Mouse (Mus musculus): ENCODE results near the gene Olfr985.

Olfr985 gene

GRCm38 (mm10) chr9:40130084-40130483 lies at the start of gene Olfr985:
TSS of gene Olfr985 (minus strand) at chr9:40130184.
- no peak for DNase-seq

- DNase-seq = no peak
Observed at GRCm38 (mm10) chr9:40177017-40177416, 47.0 kb upstream of the Olfr985 start.

GRCm38 (mm10) chr9:40166446-40166845 lies 36.5 kb upstream of the Olfr985 start:
- no peak for DNase-seq

GRCm38 (mm10) chr9:40155118-40155644 lies 25.2 kb upstream of the Olfr985 start:
- no peak for DNase-seq

GRCm38 (mm10) chr9:40141544-40141943 lies 11.6 kb upstream of the Olfr985 start:
- no peak for DNase-seq

- DNase-seq = no peak
Observed at GRCm38 (mm10) chr9:40139484-40139883, 9.5 kb upstream of the Olfr985 start.

GRCm38 (mm10) chr9:40136987-40137688 lies 7.2 kb upstream of the Olfr985 start:
- no peak for DNase-seq

- no peak for DNase-seq
Observed at GRCm38 (mm10) chr9:40130556-40130955, 572 bp upstream of the Olfr985 start.

- no peak for DNase-seq
Observed at GRCm38 (mm10) chr9:40117287-40117659, 12.7 kb downstream of the Olfr985 start.

GRCm38 (mm10) chr9:40116645-40117286 lies 13.2 kb downstream of the Olfr985 start:
- peak; percentile 60 to 84 for DNase-seq

- no peak for DNase-seq
Observed at GRCm38 (mm10) chr9:40114106-40114505, 15.9 kb downstream of the Olfr985 start, which contains the start of gene Olfr984. TSS of gene Olfr984 (minus strand) at chr9:40114206.

- no peak for DNase-seq
Observed at GRCm38 (mm10) chr9:40094769-40095168, 35.2 kb downstream of the Olfr985 start.

- DNase-seq = no peak
Observed at GRCm38 (mm10) chr9:40093495-40093894, 36.5 kb downstream of the Olfr985 start, which contains the start of gene Olfr983. TSS of gene Olfr983 (minus strand) at chr9:40093595.
